Mouse (Mus musculus) kidney, adult 9 months (tissue): ENCODE results near the gene Umad1.
A peak's percentile ranks its signal among the peaks of the same experiment; 100 is the strongest.

Experiments
- DNase-seq: peaks from one replicate; pipeline ENCODE4 v3.0.0; 2022

Gene Umad1

DNA sequence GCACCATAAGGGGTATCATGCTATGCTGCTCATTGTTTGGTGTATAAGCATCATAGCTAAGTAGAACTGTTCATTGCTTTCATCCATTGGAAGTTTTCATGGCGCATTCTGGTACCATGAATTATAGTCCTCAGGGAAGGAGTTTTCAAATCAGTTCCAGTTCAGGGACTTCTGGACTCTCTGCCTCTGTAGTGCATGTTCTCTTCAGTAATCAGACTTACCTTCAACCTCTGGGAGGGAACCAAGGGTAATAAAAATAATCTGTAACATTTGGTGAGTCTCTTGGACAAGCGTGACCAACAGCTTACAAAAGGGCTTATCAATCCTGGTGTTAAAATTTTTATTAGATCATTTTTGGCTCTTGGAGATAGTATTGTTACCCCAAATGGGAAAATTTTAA lies 60.5 kb downstream of the Umad1 start:
- peak; percentile 57 for DNase-seq

DNA sequence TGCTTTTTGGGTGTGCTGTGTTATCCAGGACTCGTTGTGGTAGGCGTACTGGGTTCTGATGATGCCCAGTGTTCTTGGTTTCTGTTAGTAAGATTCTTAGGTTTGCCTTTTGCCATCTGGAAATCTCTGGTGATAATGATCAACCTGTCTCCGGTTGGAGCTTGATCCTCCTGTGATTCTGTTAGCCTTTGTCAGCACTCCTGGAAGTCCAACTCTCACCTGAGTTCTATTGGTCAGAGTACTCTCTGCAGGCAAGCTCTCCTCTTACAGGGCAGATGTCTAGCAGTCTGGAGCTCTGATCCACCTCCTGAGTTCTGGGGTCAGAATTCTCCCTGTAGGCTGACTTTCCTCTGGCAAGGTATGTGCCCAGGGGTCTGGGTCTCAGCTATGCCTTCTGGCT lies 72.4 kb downstream of the Umad1 start:
- DNase-seq, result peak; percentile 52

DNA sequence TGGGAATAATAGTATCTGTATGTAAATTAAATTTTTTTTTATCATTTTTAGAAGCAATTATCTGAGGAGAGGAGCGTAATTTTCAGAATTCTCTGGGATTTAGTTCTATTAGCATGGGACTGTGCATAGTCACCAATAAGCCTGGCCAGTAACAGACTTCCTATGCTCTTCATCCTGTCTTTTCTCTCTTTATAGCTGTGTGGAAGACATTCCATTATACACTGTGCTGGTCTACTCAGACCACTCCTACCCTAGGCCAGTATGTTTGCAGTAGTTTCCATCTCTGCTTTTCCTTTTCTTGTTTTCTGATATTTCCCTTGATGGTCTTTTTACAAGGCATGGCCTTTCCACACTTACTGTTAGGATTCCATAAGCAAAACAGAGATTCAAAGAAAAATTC lies 74.3 kb downstream of the Umad1 start:
- no peak for DNase-seq

DNA sequence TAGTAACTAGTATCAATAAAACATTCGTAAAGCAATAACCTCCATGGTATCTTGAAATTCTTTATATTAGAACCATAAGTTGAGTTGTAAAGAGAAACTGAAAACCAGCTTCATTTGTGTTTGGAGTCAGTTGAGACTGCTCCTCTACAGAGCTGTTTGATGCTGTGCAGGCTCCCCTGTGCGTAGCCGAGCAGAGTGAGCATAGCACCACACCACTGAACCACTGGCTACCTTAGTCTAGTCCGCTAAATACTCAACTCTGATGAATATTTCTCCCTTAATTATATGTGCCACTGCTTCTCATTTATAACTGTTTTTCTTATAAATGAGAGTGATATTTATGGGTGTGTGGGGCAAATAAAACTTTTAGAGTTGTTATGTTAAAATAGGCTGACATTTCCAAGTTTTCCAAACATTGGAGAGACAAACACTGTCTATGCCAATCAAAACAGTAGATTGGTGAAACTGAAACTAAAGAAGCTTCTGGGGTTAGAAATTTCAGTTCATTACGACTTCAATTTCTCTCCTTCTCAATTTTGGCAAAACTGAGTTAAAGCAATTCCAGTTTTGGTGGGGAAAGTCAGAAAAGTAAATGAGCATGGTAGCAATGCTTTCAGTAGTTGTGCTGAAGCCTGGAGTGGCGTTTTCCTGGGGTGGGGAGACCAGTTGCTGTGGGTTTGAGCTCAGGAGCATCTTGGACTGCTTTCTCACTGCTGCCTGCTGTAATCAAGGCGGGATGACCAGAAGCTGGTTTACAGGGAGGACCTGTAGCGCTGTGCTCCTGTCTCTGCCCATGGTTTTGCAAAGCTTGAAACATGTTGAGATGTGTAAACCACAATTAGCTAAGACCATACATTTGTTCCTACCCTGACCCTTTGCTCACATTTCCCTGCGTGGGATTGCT lies 77.7 kb downstream of the Umad1 start:
- DNase-seq, result no peak

DNA sequence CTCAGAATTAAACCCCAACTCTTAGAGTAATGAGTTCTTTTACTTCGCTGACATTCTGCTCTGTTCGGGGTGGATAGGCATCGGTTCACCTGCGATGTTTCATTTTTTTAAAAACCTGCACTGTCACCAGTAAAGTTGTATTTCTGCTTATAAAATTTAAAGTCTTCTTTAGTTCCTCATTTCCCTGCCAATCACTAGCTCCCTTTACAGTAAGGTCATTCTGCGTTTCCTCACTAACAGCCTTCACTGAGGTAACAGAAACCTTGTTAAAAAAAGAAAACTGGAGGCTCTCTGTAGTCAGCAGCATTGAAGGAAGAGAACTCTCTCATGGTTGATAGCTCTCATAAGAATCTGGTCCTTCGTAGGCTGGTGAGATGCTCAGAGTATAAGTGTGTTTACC lies 80.4 kb downstream of the Umad1 start:
- no peak for DNase-seq

DNA sequence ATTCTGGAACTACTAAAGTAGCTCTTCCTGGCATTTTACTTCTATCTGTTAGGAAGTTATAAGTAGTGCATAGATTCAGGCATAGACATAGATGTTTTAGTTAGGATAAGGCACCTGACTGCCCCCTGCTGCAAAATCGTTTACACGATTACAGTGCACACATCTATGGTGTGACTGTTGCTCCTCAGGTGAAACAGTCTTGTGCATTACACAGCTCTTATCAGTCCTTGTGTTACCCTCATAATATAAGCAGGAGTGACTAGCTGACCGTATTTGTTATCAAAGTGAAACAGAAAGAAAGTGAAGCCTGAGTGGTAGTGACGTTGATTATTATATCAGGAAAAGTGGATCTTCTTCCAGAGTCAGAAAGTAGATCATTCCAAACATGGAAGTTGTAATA lies 84.2 kb downstream of the Umad1 start:
- no peak for DNase-seq

DNA sequence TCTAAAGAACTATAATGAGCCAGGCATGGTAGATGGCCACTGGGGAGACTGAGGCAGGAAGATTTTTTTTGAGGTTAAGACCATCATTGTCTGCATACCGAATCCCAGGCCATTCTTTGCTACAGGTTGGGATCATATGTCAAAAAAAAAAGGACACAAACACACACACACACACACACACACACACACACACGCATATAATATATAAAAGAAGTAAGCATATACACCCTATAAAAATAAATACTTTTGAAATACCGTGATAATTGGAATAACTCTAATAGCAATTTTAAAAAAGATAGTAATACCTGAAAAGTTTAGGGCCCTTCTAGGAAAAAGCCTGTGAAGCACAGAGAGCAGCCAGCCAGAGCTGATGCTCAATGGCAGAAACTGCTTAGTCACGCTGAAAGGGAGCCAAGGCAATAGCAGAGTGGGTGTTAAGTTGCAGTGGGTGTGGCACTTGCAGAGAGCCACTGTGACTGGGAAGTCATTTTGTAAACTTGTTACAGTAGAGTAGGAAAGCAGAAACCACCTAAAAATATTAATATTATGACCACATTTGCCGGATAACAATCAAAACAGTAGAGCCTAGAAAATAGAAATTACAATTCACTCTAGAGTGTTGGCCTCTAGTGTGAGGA lies 86.2 kb downstream of the Umad1 start:
- peak; percentile 47 for DNase-seq

DNA sequence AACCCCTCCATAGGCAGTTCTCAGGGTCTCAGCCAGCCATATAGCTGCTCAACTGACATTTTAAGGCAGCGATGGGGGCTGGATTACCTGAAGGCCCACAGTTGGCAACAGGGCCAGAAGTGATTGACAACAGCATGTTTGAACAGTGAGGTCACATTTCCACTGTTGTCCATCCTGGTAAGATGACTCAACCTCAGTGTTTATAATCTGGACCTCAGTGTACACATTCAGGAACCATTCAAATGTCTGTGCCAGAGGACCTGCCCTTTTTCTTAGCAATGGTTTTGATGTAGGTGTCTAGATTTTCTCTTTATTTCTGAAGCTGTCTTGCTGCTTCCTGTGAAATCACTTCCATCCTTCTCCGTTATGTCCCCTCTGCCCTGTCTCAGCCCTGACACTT lies 88.1 kb downstream of the Umad1 start:
- DNase-seq, result no peak

DNA sequence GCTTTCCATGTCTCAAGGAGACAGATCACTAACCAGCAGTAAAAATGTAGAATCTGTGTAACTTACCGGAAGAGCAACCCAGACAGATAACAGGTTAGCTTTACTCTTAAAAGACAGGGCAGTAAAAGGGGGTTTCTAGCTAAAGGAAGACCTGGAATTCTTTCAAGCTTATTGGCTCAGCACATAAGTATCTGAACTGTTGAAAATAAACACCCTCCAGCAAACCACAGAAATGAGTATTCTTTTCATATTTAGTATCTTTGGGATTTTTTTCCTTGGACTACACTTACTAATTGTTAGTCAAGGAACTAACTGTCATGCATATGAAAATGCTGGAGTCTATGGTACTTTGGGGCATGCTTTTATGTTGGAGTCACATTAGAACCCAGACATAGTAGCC lies 89.3 kb downstream of the Umad1 start:
- no peak for DNase-seq

DNA sequence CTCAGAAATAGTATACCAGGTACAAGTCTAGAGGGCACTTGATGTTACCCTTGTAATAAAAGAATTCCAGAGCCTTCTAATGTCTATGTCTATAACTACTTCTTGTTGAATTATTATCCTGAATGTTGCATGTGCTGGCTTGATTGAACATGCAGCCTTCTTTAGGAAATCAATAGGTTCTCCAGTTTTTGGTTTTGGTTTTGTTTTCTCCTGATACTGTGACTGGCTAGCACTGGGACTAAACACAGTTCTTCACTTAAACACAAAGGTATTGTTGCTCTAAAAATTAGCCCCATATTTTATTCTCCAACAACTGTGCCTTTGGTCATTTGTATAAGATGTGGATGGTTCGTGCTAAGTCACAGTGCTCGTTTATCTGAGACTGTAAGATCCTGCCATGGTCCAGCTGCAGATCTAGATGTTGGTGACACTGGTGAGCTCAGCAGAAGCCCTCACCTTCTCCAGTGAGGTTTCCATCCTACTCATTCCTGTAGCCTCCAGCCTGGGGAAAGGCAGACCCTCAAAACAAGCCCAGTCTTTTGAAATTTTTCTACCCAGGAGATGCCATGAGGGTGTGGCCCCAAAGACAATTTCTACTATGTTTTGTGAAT lies 90.1 kb downstream of the Umad1 start:
- no peak for DNase-seq

DNA sequence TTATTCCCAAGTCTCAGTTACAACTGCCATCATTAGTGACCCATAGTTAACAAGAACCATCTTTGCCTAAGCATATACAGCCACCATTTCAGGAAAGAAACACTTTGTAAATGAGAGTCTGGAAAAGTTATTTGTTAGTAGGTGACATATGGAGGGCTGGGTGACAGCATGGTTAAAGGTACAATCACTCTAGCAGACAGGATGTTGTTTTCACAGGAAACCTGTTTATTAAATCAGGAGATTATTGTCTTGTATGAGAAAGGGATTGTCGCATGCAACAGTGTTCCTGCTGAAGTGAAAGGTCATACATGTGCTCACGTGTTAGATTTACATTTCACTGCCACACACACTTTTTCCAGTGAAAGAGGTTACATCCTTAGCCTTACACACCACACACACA lies 92.4 kb downstream of the Umad1 start:
- DNase-seq, result no peak

DNA sequence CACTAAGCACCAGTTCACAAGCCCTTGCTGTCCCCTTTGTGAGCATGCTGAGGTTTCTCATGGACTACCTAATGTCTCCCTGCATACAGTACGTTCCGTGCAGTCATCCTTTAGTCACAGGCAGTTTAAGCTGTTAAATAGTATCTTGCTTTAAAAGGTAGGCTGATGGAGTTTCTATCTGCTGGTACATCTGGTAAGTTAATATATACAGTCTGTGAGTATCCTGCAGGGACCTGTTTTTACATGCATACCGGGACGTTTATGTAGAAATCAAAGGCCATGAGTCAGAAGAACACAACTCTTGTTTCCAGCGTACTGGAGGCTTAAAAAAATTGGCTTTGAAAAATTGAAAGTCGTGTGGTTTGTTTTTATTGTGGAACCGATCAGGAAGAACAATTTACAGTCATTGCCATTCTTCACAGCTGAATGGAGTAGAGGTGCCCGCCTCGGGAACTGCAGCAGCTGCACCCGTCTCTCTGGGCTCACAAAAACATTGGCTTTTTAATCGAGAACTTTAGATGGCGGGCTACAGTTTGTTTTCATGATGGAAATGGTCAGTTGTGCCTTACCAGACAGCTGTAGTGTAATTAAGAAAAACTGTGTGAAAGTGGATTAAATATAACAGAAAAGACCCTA lies 93.6 kb downstream of the Umad1 start:
- DNase-seq, result no peak

DNA sequence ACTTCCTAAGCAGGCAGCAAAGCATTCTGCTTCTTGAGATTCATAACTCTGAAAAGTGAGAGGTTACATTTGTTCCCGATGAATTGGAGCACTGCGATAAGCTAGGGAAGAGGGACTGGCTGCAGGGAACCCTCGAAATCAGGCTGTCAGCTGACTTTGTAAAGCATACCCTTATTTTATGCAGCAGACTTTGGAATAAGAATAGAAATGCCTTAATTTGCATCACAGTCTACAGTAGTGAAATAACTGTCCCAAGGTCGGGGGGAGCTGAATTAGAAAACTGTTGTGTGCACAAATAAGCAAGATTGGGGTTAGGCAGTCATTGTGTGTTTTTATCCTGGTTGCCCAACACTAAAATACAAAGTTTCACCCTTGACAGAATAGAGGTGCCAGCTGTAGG lies 94.4 kb downstream of the Umad1 start:
- no peak for DNase-seq

DNA sequence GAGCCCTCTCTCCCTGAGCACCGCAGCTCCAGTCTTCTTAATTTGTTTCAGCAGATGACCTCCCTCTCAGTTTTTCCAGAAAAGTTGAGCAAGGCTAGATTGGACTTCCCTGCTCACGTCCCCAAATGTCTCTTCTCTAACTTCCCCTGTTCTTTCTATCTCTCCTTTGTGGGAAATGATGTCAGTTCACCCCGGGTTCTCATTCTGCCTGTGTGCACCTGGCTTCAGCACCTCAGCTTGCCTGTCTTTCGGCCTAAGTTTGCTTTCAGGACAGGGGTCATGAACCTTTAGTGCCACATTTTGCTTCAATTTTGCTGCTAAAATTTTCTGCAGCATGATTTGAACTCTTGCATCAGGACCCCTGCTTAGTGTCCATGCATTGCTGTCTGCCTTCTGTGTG lies 95.8 kb downstream of the Umad1 start:
- DNase-seq, result no peak

DNA sequence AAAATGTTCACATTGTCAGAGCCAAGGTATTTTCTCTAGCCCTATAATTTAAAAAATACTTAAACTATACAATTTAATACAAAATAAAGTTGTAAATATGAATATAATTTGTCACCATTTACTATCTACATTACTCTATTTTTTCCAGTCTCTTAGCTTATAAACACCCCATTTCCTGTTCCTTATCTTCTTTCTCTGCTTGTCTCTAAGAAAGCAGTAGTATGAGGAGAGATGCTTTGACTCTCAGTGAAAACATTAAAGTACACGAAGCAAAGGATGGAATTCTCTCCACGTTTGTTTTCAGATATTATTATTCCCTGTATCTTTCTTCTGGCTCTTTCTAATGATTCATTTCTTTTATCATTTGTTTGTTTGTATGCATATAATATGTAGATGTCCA lies 99.1 kb downstream of the Umad1 start:
- DNase-seq, result no peak

DNA sequence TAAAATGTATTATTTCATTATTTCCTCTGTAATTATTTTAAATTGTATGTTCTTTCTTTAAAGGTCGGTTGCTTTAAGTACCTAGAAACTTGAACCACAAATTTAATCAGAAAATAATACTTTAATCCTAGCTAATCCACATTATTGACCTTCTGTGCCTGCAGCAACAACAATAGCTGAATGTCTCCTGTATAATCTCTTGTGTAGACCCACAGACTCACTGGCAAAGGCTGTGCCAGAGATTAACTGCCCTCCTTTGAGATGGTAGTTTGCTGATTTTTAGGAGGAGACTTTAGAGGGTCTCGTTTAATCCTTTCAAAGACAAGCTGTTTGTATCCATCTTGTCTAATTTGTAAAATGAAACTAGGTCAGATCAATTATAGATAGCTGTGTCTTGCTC lies 99.7 kb downstream of the Umad1 start:
- DNase-seq, result no peak

DNA sequence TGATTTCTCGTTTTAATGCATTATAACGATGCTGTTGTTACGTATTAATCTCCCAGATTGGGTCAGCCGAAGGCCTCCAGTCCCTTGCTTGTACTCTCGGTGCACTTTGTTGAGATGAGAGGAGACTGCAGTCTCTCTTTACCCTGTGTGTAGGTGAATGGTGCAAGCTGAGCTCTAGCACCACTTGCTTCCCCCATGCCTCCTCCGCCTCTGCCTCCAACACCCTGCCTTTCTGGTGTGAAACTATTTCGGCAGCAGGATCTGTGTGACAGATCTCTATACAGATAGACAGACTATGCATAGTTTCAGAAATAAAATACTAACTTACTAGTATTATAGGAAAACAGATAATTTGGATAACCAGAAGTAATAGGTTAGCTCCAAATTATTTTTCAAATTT lies 101.7 kb downstream of the Umad1 start:
- DNase-seq, result no peak

DNA sequence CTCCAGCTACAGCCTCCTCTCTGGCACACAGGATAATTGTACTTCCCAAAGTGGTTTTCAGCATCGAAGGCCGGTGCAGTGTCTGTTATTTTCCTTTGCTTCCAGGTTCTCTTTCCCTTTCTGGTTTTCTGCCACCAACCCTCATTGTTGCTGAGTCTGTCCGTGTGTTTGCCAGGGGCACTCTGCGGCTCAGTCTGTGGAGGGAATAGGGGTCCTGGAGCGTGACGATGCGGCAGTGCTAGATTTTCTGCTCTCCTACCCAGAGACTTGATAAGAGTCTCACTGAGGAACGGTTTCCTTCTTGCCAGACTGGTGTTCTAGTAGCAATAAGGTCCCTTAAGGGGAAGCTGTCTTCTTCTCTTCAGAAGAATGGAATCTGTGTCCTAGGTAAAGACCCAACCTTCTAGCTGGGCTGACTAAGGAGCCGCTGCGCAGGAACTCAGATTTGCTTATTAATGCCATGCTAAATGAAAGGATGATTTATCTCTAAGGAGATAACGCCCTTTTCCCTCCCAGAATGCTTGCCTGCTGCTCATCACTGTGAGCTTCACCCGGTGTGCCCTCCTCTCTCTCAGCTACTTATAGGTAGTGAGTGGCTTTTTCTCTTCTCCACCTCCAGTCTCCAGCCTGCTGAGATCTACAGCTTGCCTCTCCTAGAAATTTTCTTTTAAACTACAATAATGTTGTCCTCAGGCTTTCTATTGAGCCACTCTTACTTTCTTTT lies 105.1 kb downstream of the Umad1 start:
- no peak for DNase-seq

DNA sequence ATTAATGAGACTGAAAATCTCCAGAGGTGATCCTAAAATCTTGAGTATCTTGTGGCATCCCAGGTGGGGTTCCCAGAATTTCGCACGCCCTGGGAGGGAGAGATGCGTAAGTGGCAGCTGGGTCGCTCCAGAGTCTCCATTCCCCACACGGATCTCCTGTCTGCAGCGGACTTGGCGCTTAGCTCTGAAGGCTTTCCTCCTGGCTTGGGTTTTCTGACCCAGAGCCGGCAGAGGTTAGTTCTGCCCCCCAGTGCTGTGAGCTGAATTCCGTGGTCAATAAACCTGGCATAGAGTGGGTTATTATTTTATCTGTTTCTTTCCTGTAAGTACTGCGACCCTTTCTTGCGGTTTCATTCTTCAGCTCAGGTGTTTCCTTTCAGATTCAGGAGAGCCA lies 105.7 kb downstream of the Umad1 start:
- no peak for DNase-seq

DNA sequence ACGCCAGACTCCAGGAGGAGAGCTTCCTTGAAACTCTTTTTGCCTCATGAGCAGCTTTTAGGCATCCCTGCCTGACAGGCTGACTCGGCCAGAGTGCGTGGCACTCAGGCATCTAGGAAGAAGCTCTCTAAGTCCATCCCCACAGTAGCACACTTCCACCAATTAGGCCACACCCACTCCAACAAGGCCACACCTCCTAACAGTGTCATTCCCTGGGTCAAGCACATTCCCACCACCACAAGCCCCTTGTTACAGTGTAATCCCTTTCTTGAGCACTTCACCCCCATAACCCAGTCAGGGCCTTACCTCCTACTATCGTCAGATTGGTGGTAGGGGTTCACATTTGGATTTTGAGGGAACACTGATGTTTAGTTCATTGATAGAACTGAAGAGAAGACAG lies 108.6 kb downstream of the Umad1 start:
- no peak for DNase-seq

DNA sequence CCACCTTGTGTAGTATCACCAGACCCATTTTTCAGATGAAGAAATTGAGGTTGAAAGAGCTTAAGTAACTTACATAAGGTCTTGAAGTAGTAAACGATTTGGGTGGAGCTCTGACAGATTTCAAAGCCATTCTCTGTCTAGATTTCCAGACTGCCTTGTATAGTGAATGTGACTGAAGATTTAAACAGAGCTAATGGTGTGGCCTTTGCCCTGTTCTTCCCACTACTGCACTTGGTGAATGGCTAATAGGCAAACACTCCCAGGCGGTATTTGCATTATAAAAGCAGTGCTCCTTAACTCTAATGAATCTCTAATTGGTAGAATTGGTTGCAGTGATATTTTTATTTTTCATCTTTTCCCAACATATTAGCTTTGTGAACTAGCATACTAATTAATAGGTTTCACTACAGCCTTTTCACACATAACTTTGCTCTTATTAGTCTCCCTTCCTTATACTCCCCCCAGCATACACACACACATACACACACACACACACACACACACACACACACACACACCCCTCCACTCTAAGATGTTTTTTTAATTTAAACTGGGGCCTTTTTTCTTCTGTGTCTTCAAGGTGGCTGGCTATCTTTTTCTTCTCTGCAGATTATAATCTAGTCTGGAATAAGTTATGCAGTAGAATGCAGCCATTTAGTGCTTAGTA lies 109.2 kb downstream of the Umad1 start:
- DNase-seq, result no peak

DNA sequence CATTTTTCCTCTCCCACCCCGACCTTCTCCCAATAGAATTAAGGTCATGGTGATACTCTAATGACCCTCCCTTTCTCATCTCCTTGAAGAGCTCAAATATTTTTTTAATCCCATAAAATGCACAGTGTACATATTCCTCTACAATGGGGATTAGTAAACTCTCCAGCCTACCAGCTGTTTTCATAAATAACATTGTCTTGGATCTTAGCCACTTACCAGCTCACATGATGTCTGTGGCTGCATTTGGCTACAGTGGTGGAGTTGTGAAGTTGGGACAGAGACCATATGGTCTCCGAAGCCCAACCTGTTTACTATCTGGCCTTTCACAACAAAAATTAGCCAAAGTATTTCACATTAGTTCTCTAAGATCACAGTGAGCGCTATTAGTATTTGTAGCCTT lies 111.5 kb downstream of the Umad1 start:
- DNase-seq, result peak; percentile 7

DNA sequence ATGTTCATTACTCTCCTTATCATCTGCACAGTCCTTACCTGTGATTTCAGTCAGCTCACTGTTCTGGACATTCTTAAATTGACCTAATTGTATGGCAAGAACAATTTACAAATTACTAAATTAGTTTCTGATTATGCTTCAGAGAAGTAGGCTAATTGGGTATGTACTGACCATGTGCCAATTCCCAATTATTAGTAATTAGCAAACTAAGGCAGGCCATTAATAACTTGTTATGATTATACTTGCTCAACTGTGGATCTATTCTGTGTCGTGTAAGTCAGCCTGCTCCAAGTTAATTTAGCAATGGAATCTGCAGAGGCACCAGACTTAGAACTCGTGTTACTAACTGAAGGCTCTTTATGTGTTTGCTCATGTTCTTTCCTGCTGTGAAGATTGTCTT lies 114.0 kb downstream of the Umad1 start:
- no peak for DNase-seq
